Mouse (Mus musculus): ENCODE measurements at regions not wholly inside any gene's neighbourhood (a gene's known extent, or its start where the extent isn't known, plus 50 kb on each side); places are given as distances from the start of the nearest gene placed in this dataset.

GRCm38 (mm10) chr3:100401080-100401479 lies 88.0 kb downstream of the Tent5c start:
- no peak for DNase-seq (ENCODE audit: low spot score)

- DNase-seq (ENCODE audit: low spot score), result no peak
These were observed 91.6 kb downstream of the Tent5c start for GRCm38 (mm10) chr3:100397491-100397890.

- peak; percentile 9 for DNase-seq (ENCODE audit: low spot score)
These were observed 94.1 kb downstream of the Tent5c start for GRCm38 (mm10) chr3:100394911-100395604.

GRCm38 (mm10) chr3:100393956-100394355 lies 95.2 kb downstream of the Tent5c start:
- DNase-seq (ENCODE audit: low spot score), result no peak

- DNase-seq (ENCODE audit: low spot score), result no peak
These were observed 106.9 kb downstream of the Tent5c start for GRCm38 (mm10) chr3:100382181-100382580.

- DNase-seq (ENCODE audit: low spot score), result no peak
These were observed 107.8 kb downstream of the Tent5c start for GRCm38 (mm10) chr3:100381363-100381762.

GRCm38 (mm10) chr3:100376162-100376561 lies 113.0 kb downstream of the Tent5c start:
- DNase-seq (ENCODE audit: low spot score), result no peak

GRCm38 (mm10) chr3:100366884-100367840 lies 122.0 kb downstream of the Tent5c start:
- no peak for DNase-seq (ENCODE audit: low spot score)

- DNase-seq (ENCODE audit: low spot score), result no peak
These were observed 122.7 kb downstream of the Tent5c start for GRCm38 (mm10) chr3:100366447-100366846.

- DNase-seq (ENCODE audit: low spot score), result no peak
These were observed 123.7 kb downstream of the Tent5c start for GRCm38 (mm10) chr3:100365354-100365945.

- no peak for DNase-seq (ENCODE audit: low spot score)
These were observed 124.4 kb downstream of the Tent5c start for GRCm38 (mm10) chr3:100364706-100365105.

- no peak for DNase-seq (ENCODE audit: low spot score)
These were observed 126.1 kb downstream of the Tent5c start for GRCm38 (mm10) chr3:100362983-100363382.

- DNase-seq (ENCODE audit: low spot score), result no peak
These were observed 129.1 kb downstream of the Tent5c start for GRCm38 (mm10) chr3:100360019-100360418.

GRCm38 (mm10) chr3:100359036-100359435 lies 130.1 kb downstream of the Tent5c start:
- DNase-seq (ENCODE audit: low spot score), result peak; percentile 59

- no peak for DNase-seq (ENCODE audit: low spot score)
These were observed 155.6 kb downstream of the Tent5c start for GRCm38 (mm10) chr3:100333478-100333877.

- no peak for DNase-seq (ENCODE audit: low spot score)
These were observed 156.2 kb upstream of the Wdr3 start for GRCm38 (mm10) chr3:100318357-100318756.

- no peak for DNase-seq (ENCODE audit: low spot score)
These were observed 125.6 kb upstream of the Wdr3 start for GRCm38 (mm10) chr3:100287818-100288217.

GRCm38 (mm10) chr3:100266976-100267375 lies 104.8 kb upstream of the Wdr3 start:
- no peak for DNase-seq (ENCODE audit: low spot score)

GRCm38 (mm10) chr3:100264991-100265390 lies 102.8 kb upstream of the Wdr3 start:
- no peak for DNase-seq (ENCODE audit: low spot score)
